Mouse (Mus musculus) heart, postnatal 0 days (tissue): Measurements from ENCODE around the gene Hrct1.

ENCODE experiments used
- CTCF ChIP-seq: IDR thresholded peaks from 2 replicates; pipeline ENCODE4 v1.5.1; 2016; ENCODE audit warnings: antibody characterized with exemption, control low read depth, low read depth
- EP300 ChIP-seq: IDR thresholded peaks from 2 replicates; pipeline ENCODE4 v1.6.1; 2016; ENCODE audit warnings: antibody characterized with exemption, low read depth

- TF ChIP-seq CTCF (no peak), EP300 (no peak)
Observed at GRCm38 (mm10) chr4:43726228-43726993, 577 bp upstream of the Hrct1 start.
